Mouse (Mus musculus): ENCODE measurements at regions not wholly inside any gene's neighbourhood (a gene's known extent, or its start where the extent isn't known, plus 50 kb on each side); places are given as distances from the start of the nearest gene placed in this dataset.

DNA sequence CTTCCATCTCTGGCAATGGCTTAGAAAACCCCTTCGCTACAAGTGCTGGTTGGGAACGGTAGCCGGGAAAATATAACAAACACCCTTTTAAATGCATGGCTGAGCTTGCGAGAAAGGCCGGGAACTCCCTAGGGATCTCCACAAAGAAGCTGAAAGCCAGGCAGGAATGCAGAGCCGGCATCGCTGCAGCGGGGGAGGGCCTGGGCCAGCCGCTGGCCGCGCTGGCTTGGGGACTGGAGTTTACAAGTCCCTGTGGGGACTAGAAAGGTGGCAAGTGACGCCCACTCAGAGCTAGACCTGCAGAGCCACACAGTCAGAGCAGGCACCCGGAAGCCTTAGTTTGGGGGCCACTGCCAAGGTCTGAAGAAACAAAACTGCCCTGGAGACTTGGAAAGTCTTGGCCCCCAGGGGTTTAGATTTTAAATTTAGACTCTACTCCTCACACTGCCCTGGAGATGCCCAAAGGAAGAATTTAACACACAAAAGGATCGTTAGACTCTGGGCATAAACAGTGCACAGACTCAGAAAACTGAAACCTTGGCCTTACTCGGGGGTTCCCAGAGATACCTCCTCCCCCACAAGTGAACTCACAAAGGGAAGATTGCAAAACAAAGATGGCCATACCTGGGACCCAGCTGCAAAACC, 59.4 kb downstream of the 1700001O22Rik start:
- Histone ChIP-seq H3K9me3 (ENCODE audit: control insufficient read depth, low read length) (no peaks in the 10 kb centered on the region), H3K27ac (replicated peaks; ENCODE audit: low read depth, low read length) (peak overlapping the region; percentile 79), H3K4me2 (replicated peaks; ENCODE audit: low read depth, low read length, severe bottlenecking) (peak overlapping the region; percentile 18; the same call in 1 of the 2 replicates), H3K4me1 (ENCODE audit: control insufficient read depth, insufficient read depth, low read length) (peaks cover 15% of the 10 kb centered on the region), H3K27me3 (ENCODE audit: control insufficient read depth, insufficient read depth, low read length) (no peaks in the 10 kb centered on the region), H3K9ac (ENCODE audit: low read depth, low read length, severe bottlenecking) (peak overlapping the region; percentile 26), H3K4me3 (replicated peaks; ENCODE audit: low read length) (no peak overlapping the region), H3K36me3 (ENCODE audit: control insufficient read depth, insufficient read depth, low read length) (no peaks in the 10 kb centered on the region)
- ATAC-seq (ENCODE audit: low FRiP score, low read depth) (peak; percentile 60; the same call in 1 of the 2 replicates), DNase-seq (ENCODE audit: low spot score) (peak; percentile 65)
- WGBS, result 4% methylated on average over 15 of the region's 15 CpGs
- no peak for TF ChIP-seq POLR2A (IDR thresholded peaks at IDR 0.05; ENCODE audit: borderline replicate concordance, extremely low read depth, insufficient read depth, insufficient read length)

- H3K27ac ChIP-seq (replicated peaks; ENCODE audit: low read depth, low read length), result peak overlapping the region; percentile 79
- H3K9ac ChIP-seq (ENCODE audit: low read depth, low read length, severe bottlenecking), result peak overlapping the region; percentile 26; the same call in 1 of the 2 replicates
- TF ChIP-seq POLR2A (IDR thresholded peaks at IDR 0.05; ENCODE audit: borderline replicate concordance, extremely low read depth, insufficient read depth, insufficient read length), result no peak
- H3K4me3 ChIP-seq (replicated peaks; ENCODE audit: low read length), result no peak overlapping the region
- H3K36me3 ChIP-seq (ENCODE audit: control insufficient read depth, insufficient read depth, low read length), result no peaks in the 10 kb centered on the region
- no peak overlapping the region for H3K4me2 ChIP-seq (replicated peaks; ENCODE audit: low read depth, low read length, severe bottlenecking)
- ATAC-seq (ENCODE audit: low FRiP score, low read depth) (no peak; the same call in 1 of the 2 replicates), DNase-seq (ENCODE audit: low spot score) (no peak)
- WGBS, result 49% methylated on average over 4 of the region's 4 CpGs
- H3K4me1 ChIP-seq (ENCODE audit: control insufficient read depth, insufficient read depth, low read length), result peaks cover 15% of the 10 kb centered on the region
- H3K9me3 ChIP-seq (ENCODE audit: control insufficient read depth, low read length), result no peaks in the 10 kb centered on the region
- no peaks in the 10 kb centered on the region for H3K27me3 ChIP-seq (ENCODE audit: control insufficient read depth, insufficient read depth, low read length)
These were observed 60.1 kb downstream of the 1700001O22Rik start for GRCm38 (mm10) chr2:30743265-30743846.

DNA sequence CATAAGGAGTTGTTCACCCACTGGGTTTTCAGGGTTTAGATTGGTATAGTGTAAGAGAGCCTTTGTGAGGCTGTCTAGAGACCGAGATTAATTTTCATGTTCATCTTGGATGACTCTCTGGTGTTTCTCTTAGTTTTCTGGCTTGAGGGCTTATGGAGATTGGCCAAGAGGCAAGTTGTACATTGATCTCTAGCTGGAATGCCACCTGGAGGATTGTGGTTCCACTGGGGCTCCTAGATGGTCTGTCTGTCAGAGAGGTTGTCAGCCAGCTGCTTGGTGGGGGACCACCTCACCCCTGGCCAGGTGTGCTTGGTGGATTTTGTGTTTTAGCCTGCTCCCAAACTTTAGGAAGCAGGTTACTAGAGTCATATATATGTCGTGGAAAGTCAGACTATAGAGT, 62.0 kb downstream of the 1700001O22Rik start:
- H3K9me3 ChIP-seq (ENCODE audit: control insufficient read depth, low read length), result no peaks in the 10 kb centered on the region
- ATAC-seq (ENCODE audit: low FRiP score, low read depth) (no peak), DNase-seq (ENCODE audit: low spot score) (no peak)
- H3K4me2 ChIP-seq (replicated peaks; ENCODE audit: low read depth, low read length, severe bottlenecking), result no peak overlapping the region
- H3K27ac ChIP-seq (replicated peaks; ENCODE audit: low read depth, low read length), result no peak overlapping the region
- no peaks in the 10 kb centered on the region for H3K27me3 ChIP-seq (ENCODE audit: control insufficient read depth, insufficient read depth, low read length)
- WGBS, result 73% methylated on average over 2 of the region's 2 CpGs
- H3K9ac ChIP-seq (ENCODE audit: low read depth, low read length, severe bottlenecking), result no peak overlapping the region
- no peak overlapping the region for H3K4me3 ChIP-seq (replicated peaks; ENCODE audit: low read length)
- peaks cover 15% of the 10 kb centered on the region for H3K4me1 ChIP-seq (ENCODE audit: control insufficient read depth, insufficient read depth, low read length)
- H3K36me3 ChIP-seq (ENCODE audit: control insufficient read depth, insufficient read depth, low read length), result no peaks in the 10 kb centered on the region
- no peak for TF ChIP-seq POLR2A (IDR thresholded peaks at IDR 0.05; ENCODE audit: borderline replicate concordance, extremely low read depth, insufficient read depth, insufficient read length)

DNA sequence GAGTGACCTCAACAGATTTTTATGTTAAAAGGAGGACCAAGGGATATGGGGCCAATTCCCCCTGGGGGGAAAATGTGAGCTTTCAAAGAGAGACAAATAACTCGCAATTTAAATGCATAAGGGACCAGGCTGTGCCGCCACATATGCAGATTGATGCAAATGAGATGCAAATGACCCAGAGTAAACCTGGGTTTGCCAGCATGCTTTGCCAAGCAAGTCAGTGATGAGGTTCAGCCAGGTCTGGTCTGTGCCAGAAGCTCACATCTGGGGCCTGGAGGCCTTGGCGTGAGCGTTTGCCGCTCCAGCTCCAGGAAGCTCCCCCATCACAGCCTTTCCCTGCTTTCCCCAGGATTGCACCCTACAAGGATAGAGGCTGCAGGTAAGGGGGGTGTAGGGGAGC, 65.7 kb downstream of the 1700001O22Rik start:
- no peak overlapping the region for H3K27ac ChIP-seq (replicated peaks; ENCODE audit: low read depth, low read length)

DNA sequence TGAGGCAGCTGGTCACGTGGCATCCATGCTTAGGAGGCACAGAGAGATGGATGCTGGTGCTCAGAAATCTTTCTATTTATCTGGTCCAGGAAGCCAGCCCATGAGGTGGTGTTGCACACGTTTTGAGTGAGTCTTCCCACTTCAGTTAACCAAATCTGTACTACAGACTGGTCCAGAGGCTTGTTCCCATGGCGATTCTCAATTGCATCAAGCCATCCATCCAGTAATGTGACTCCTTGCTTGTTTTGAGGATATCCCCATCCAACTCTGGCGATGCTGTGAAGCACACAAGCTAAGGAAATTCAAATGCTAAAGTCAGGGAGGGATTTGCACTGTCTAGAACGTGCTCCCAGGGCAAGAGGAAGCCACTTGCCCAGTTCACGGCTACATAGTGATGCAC, 66.8 kb downstream of the 1700001O22Rik start:
- no peak for DNase-seq (ENCODE audit: low spot score)
- no peak for ATAC-seq (ENCODE audit: low FRiP score, low read depth)
- 0 out of 2 replicates have a peak, but pooled peaks cover 4% of the 10 kb centered on the region for H3K4me1 ChIP-seq (ENCODE audit: control insufficient read depth, insufficient read depth, low read length)
- H3K9me3 ChIP-seq (ENCODE audit: control insufficient read depth, low read length), result no peaks in the 10 kb centered on the region
- no peak overlapping the region for H3K9ac ChIP-seq (ENCODE audit: low read depth, low read length, severe bottlenecking)
- no peak overlapping the region for H3K27ac ChIP-seq (replicated peaks; ENCODE audit: low read depth, low read length)
- 64% methylated on average over 6 of the region's 6 CpGs for WGBS
- H3K36me3 ChIP-seq (ENCODE audit: control insufficient read depth, insufficient read depth, low read length), result no peaks in the 10 kb centered on the region
- H3K4me2 ChIP-seq (replicated peaks; ENCODE audit: low read depth, low read length, severe bottlenecking), result no peak overlapping the region
- H3K27me3 ChIP-seq (ENCODE audit: control insufficient read depth, insufficient read depth, low read length), result no peaks in the 10 kb centered on the region
- no peak for TF ChIP-seq POLR2A (IDR thresholded peaks at IDR 0.05; ENCODE audit: borderline replicate concordance, extremely low read depth, insufficient read depth, insufficient read length)
- H3K4me3 ChIP-seq (replicated peaks; ENCODE audit: low read length), result no peak overlapping the region

More for the DNA sequence above, 65.7 kb downstream of the 1700001O22Rik start:
- Histone ChIP-seq H3K4me3 (replicated peaks; ENCODE audit: low read length) (no peak overlapping the region), H3K27me3 (ENCODE audit: control insufficient read depth, insufficient read depth, low read length) (no peaks in the 10 kb centered on the region), H3K4me1 (ENCODE audit: control insufficient read depth, insufficient read depth, low read length) (0 out of 2 replicates have a peak, but pooled peaks cover 4% of the 10 kb centered on the region), H3K36me3 (ENCODE audit: control insufficient read depth, insufficient read depth, low read length) (no peaks in the 10 kb centered on the region), H3K9ac (ENCODE audit: low read depth, low read length, severe bottlenecking) (no peak overlapping the region), H3K9me3 (ENCODE audit: control insufficient read depth, low read length) (no peaks in the 10 kb centered on the region), H3K4me2 (replicated peaks; ENCODE audit: low read depth, low read length, severe bottlenecking) (no peak overlapping the region)
- WGBS, result 60% methylated on average over 5 of the region's 5 CpGs
- TF ChIP-seq POLR2A (IDR thresholded peaks at IDR 0.05; ENCODE audit: borderline replicate concordance, extremely low read depth, insufficient read depth, insufficient read length), result no peak
- no peak for DNase-seq (ENCODE audit: low spot score)
- ATAC-seq (ENCODE audit: low FRiP score, low read depth), result no peak

Measured in limb, embryonic 14.5 days (tissue).